Mouse (Mus musculus): Measurements from ENCODE around the gene Sh3kbp1.

DNA sequence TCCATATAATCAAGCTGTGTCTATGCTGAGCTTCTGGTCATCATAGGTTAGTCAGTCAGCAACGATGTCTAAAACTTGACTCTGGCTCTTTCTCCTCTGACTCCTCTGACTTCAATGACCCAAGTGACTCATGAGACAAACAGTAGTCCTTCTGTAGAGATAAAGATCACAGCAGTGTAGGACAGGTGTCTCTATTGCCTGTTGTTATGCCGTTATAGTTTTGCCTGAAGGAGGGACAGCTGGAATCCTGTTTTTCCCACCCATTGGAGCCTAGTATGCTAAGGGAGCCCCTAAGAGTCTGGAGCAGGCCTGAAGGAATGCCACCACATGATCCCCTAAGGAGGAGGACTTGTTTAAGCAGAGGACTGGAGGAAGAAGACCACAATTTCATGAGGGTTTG, 78.3 kb downstream of the Sh3kbp1 start:
- TF ChIP-seq POLR2A (IDR thresholded peaks at IDR 0.05; ENCODE audit: borderline replicate concordance, control insufficient read depth, low read depth, low read length) (no peak), CTCF (IDR thresholded peaks at IDR 0.05; ENCODE audit: control insufficient read depth, insufficient read depth, low read length) (no peak)

Measured in bone marrow, adult 2 months (tissue).